Mouse (Mus musculus) liver, embryonic 11.5 days (tissue): ENCODE data around the gene Ccdc33. TPM values are rescaled to one million over a fixed set of nuclear protein-coding genes. Genes with fewer than 3 reads are reported as not detected.

Experiments
- ATAC-seq: fragments of 200-750 bp; cut with Nextera tagmentation; replicated peaks from 2 replicates; pipeline ENCODE4 v1.8.0; 2017; ENCODE audit warnings: moderate number of reproducible peaks, mild to moderate bottlenecking, moderate TSS enrichment, moderate library complexity; ENCODE audit not compliant: low FRiP score
- DNase-seq: peaks from one replicate; pipeline ENCODE4 v3.0.0-alpha.2; 2017; ENCODE audit warnings: low spot score
- H3K27ac ChIP-seq: fragments of 300-500 bp; sonication (generic); 2 replicates; pipeline ENCODE4 v1.5.1; 2014; ENCODE audit warnings: mild to moderate bottlenecking, low read depth, low read length, control low read depth
- H3K27me3 ChIP-seq: fragments of 300-500 bp; sonication (generic); replicated peaks from 2 replicates; pipeline ENCODE4 v1.6.1; 2014; ENCODE audit warnings: low read length, mixed read lengths; ENCODE audit not compliant: control insufficient read depth, insufficient read depth
- H3K36me3 ChIP-seq: fragments of 300-500 bp; sonication (generic); 2 replicates; pipeline ENCODE4 v1.6.1; 2014; ENCODE audit warnings: mild to moderate bottlenecking, low read length, moderate library complexity, mixed read lengths; ENCODE audit not compliant: control insufficient read depth, insufficient read depth
- H3K4me1 ChIP-seq: fragments of 300-500 bp; sonication (generic); replicated peaks from 2 replicates; pipeline ENCODE4 v1.6.1; 2014; ENCODE audit warnings: low read length, mixed read lengths; ENCODE audit not compliant: control insufficient read depth, insufficient read depth
- H3K4me2 ChIP-seq: fragments of 300-500 bp; sonication (generic); 2 replicates; pipeline ENCODE4 v1.6.1; 2014; ENCODE audit warnings: mild to moderate bottlenecking, control low read depth, moderate library complexity
- H3K4me3 ChIP-seq: fragments of 300-500 bp; sonication (generic); 2 replicates; pipeline ENCODE4 v1.5.1; 2014; ENCODE audit warnings: low read depth, low read length, control low read depth
- H3K9ac ChIP-seq: fragments of 300-500 bp; sonication (generic); 2 replicates; pipeline ENCODE4 v1.6.1; 2014; ENCODE audit warnings: low read depth, low read length, control low read depth
- H3K9me3 ChIP-seq: fragments of 300-500 bp; sonication (generic); 2 replicates; pipeline ENCODE4 v1.6.1; 2016; ENCODE audit warnings: low read length, inconsistent platforms, mixed read lengths; ENCODE audit not compliant: control insufficient read depth
- WGBS: fragments of 180-500 bp; shearing (Covaris S2); extraction: QIAGEN DNeasy Blood & Tissue Kit; methylation state at CpG from one replicate; pipeline ENCODE4 v1.1.7; 2014; 5-methylcytosine and 5-hydroxymethylcytosine counted together
- polyA plus RNA-seq: library from polyadenylated mRNA; unstranded; fragments of >200 nt; fragmentation: Nextera tagmentation; extraction: Ambion mirVana; gene quantifications from 2 replicates; pipeline ENCODE4 v1.2.1, GENCODE M21; 2014

Ccdc33 gene
- polyA plus RNA-seq, 1 experiment from 2014 or later, result not detected

DNA sequence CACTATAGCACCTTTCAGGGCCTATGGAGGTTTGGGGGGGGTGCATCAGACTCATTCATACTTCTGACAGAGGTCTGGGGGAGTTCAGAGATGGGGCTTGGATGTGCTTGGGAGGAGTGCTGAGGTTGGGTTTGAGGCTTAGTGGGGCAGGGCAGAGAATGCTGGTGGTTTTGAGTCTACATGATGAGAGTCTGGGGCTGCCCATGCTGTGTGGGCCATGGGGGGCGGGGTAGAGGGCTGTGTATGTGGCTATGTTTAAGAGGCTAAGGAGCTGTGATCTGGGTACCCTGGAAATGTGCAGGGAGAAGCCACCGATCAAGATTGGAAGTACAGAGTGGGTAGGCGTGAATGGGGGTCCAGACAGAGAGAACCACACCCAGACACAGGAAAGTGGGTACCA, 126.6 kb downstream of the Ccdc33 start:
- Histone ChIP-seq H3K4me3 (no peak overlapping the region), H3K4me1 (no peaks in the 10 kb centered on the region), H3K9ac (no peak overlapping the region), H3K4me2 (no peak overlapping the region), H3K27me3 (peaks cover 8% of the 10 kb centered on the region), H3K27ac (no peak overlapping the region), H3K36me3 (no peaks in the 10 kb centered on the region), H3K9me3 (no peaks in the 10 kb centered on the region)
- DNase-seq (no peak), ATAC-seq (no peak)
- WGBS, result 71% methylated on average over 3 of the region's 3 CpGs

- DNase-seq, result no peak
- 30% methylated on average over 10 of the region's 10 CpGs for WGBS
Observed at GRCm38 (mm10) chr9:57990438-57991110, 128.0 kb downstream of the Ccdc33 start.

DNA sequence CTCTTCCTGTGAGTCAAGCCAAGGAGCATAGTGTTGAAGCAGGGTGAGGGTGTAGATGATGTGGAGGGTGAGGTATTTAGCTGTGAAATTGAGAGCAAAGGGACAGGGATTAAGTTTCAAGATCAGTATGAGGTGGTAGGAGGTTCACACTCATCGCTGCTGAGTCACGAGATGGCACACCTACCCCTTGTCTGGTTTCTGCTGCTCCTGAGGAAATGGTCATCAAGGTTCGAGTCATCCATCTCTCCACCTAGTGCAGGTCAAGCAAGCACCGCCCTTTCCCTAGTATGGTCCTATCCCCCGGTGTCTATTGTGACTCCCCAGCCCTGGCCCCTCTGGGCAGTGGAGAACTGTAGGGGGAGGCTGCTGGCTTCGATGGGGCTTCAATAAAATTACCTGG, 129.3 kb downstream of the Ccdc33 start:
- H3K9me3 ChIP-seq, result no peaks in the 10 kb centered on the region
- H3K9ac ChIP-seq, result no peak overlapping the region
- H3K36me3 ChIP-seq, result no peaks in the 10 kb centered on the region
- H3K4me2 ChIP-seq, result no peak overlapping the region
- H3K27me3 ChIP-seq, result peaks cover 2% of the 10 kb centered on the region; the same call in 1 of the 2 replicates
- H3K27ac ChIP-seq, result no peak overlapping the region
- no peaks in the 10 kb centered on the region for H3K4me1 ChIP-seq
- 76% methylated on average over 6 of the region's 6 CpGs for WGBS
- DNase-seq (no peak), ATAC-seq (no peak)
- H3K4me3 ChIP-seq, result no peak overlapping the region

More at GRCm38 (mm10) chr9:57990438-57991110, 128.0 kb downstream of the Ccdc33 start:
- Histone ChIP-seq H3K9ac (no peak overlapping the region), H3K4me2 (no peak overlapping the region), H3K4me3 (no peak overlapping the region), H3K36me3 (no peaks in the 10 kb centered on the region), H3K27ac (no peak overlapping the region), H3K4me1 (no peaks in the 10 kb centered on the region), H3K9me3 (no peaks in the 10 kb centered on the region), H3K27me3 (peaks cover 2% of the 10 kb centered on the region; the same call in 1 of the 2 replicates)
- ATAC-seq, result no peak

GRCm38 (mm10) chr9:57988098-57988497, 130.5 kb downstream of the Ccdc33 start:
- Histone ChIP-seq H3K9me3 (no peaks in the 10 kb centered on the region), H3K4me2 (no peak overlapping the region), H3K4me3 (no peak overlapping the region), H3K27me3 (peaks cover 2% of the 10 kb centered on the region; the same call in 1 of the 2 replicates), H3K4me1 (no peaks in the 10 kb centered on the region), H3K9ac (no peak overlapping the region), H3K27ac (no peak overlapping the region), H3K36me3 (no peaks in the 10 kb centered on the region)
- no peak for DNase-seq
- no peak for ATAC-seq
- 75% methylated on average over 2 of the region's 2 CpGs for WGBS

DNA sequence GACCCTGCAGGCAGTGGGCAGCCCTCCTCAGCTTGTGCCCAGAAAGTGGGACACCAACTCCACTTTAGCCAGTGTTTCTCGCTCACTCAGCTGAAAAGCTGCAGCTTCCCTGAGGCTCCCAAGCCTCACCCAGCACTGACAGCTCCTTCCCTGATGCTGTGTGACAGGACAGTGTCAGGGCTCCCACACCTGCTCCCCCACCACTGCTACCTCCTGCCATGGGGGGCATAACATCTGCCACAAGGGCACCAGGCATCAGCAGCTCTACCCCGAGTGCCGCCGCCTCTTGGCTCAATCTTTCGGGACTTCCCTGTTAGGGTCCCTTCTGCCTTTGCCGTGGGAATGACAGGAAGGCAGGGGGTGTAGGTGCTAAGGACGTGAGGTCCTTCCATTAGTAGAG, 132.3 kb downstream of the Ccdc33 start:
- no peak for ATAC-seq
- Histone ChIP-seq H3K4me1 (no peaks in the 10 kb centered on the region), H3K4me2 (no peak overlapping the region), H3K9me3 (no peaks in the 10 kb centered on the region), H3K27ac (no peak overlapping the region), H3K36me3 (no peaks in the 10 kb centered on the region), H3K27me3 (peaks cover 2% of the 10 kb centered on the region; the same call in 1 of the 2 replicates), H3K4me3 (no peak overlapping the region), H3K9ac (no peak overlapping the region)
- 57% methylated on average over 7 of the region's 7 CpGs for WGBS
- DNase-seq, result no peak

DNA sequence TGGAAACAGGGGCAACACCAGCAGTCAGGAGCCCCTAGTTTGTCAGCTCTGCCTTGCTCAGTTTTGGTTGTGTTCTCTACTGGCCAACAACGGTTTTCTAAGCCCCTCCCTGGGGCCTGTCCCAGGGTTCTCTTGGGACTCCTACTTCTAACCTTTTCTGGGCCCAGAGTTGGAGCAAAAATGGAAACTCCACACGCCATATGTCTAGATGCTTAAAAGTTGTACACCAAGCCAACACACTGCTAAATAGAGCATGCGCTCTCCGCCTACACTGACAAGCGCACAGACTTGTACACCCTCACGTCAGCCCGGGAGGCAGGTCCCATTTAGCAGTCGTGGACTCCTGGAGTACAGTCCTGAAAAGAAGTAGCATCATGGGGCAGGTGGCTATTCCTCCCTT, 133.3 kb downstream of the Ccdc33 start:
- WGBS, result 83% methylated on average over 8 of the region's 8 CpGs

DNA sequence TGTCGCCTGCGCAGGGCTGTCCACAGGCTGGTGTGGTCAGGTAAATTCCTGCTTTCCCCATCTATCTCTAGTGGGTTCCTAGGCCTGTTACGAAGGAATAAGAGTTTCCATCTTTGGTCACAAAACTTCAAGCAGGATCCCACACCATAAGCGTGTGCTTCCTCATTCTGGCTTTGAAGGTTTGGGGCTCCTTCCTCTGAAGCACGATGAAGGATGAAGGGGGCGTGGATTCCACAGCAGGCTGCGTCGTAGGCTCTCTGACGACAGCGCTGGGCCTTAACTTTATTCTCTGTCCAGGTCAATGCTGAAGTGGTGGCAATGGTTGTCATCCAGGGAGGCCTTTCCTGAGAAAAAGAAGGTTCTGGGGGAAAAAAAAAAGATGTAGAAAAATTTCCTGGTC, 138.1 kb downstream of the Ccdc33 start:
- ATAC-seq (no peak), DNase-seq (no peak)
- no peak overlapping the region for H3K4me3 ChIP-seq
- no peaks in the 10 kb centered on the region for H3K9me3 ChIP-seq
- no peak overlapping the region for H3K27ac ChIP-seq
- H3K27me3 ChIP-seq, result no peaks in the 10 kb centered on the region
- no peaks in the 10 kb centered on the region for H3K36me3 ChIP-seq
- no peak overlapping the region for H3K4me2 ChIP-seq
- no peak overlapping the region for H3K9ac ChIP-seq
- WGBS, result 61% methylated on average over 10 of the region's 10 CpGs
- no peaks in the 10 kb centered on the region for H3K4me1 ChIP-seq

More for the DNA sequence above, 133.3 kb downstream of the Ccdc33 start:
- ATAC-seq, result no peak
- H3K36me3 ChIP-seq, result no peaks in the 10 kb centered on the region
- no peak overlapping the region for H3K9ac ChIP-seq
- H3K9me3 ChIP-seq, result no peaks in the 10 kb centered on the region
- H3K4me3 ChIP-seq, result no peak overlapping the region
- H3K27me3 ChIP-seq, result peaks cover 2% of the 10 kb centered on the region; the same call in 1 of the 2 replicates
- DNase-seq, result no peak
- no peaks in the 10 kb centered on the region for H3K4me1 ChIP-seq
- no peak overlapping the region for H3K27ac ChIP-seq
- H3K4me2 ChIP-seq, result no peak overlapping the region

- Histone ChIP-seq H3K4me1 (no peaks in the 10 kb centered on the region), H3K27me3 (no peaks in the 10 kb centered on the region), H3K9me3 (no peaks in the 10 kb centered on the region), H3K4me3 (no peak overlapping the region), H3K9ac (no peak overlapping the region), H3K36me3 (no peaks in the 10 kb centered on the region), H3K27ac (no peak overlapping the region), H3K4me2 (no peak overlapping the region)
- no peak for ATAC-seq
- WGBS, result 31% methylated on average over 3 of the region's 3 CpGs
- DNase-seq, result no peak
Observed at GRCm38 (mm10) chr9:57978858-57979257, 139.8 kb downstream of the Ccdc33 start.
